Mouse (Mus musculus): Measurements from ENCODE around the gene Plpp1. TPM values are rescaled to one million over a fixed set of nuclear protein-coding genes. Genes with fewer than 3 reads are reported as not detected.

Gene Plpp1
- total RNA-seq (2021): 10 to 100 TPM; 57.8 to 63.2 TPM
- long read RNA-seq, experiment 1, transcript Plpp1-201 (6 exons, 1,598 nt): major isoform, 43 of 92 reads
- long read RNA-seq, experiment 1, transcript Plpp1-202 (6 exons, 1,272 nt): minor isoform, 39 of 92 reads
- long read RNA-seq, experiment 1, partial matches to known transcripts: 0 of 92 reads
- long read RNA-seq, experiment 1, other reads (novel, unspliced or antisense): 10 of 92 reads
- long read RNA-seq, experiment 2, transcript Plpp1-202 (6 exons, 1,272 nt): minor isoform, 41 of 96 reads
- long read RNA-seq, experiment 2, transcript Plpp1-201 (6 exons, 1,598 nt): major isoform, 50 of 96 reads
- long read RNA-seq, experiment 2, partial matches to known transcripts: 0 of 96 reads
- long read RNA-seq, experiment 2, other reads (novel, unspliced or antisense): 5 of 96 reads

DNA sequence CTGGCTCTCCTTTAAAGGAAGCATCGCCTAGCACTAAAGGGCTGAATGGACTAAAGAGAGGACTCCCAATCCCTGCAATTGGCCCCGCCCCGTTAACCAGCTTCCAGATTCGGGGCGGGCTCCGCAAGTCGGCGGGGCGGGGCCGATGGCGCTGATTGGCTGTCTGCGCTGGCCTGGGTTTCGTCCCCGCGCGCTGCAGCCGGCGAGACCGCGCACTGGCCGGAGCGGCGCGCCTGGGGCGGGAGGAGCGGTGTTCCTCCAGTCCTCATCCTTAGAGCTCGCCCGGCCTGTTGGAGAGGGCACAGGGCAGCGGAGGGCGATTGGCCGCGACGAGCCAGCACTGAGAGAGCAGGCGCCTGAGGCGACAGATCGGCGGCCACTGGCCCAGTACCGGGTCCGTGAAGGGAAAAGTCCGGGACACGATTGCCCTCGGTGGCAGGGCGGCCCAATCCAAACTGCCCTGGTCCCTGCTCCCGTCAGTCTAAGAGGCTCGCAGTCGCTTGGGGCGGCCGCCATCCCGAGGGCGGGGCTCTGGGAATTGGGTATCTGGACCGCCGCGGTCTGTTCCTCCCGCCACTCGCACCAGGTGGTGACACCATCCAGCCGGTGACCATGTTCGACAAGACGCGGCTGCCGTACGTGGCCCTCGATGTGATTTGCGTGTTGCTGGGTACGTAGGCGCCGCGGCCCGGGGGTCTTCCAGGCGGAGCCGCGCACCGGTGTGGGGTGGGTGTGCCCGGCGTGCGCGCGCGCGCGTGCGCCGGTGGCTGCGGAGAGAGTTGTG lies at the start of gene Plpp1:
Gene Plpp1, plus strand, starts transcription at position 196 of the 784 bp plus-strand sequence.
- peak; percentile 99 for DNase-seq
- intact Hi-C loops (cut with DNase I; ENCODE audit: low total_unique reads): no loop called here

DNA sequence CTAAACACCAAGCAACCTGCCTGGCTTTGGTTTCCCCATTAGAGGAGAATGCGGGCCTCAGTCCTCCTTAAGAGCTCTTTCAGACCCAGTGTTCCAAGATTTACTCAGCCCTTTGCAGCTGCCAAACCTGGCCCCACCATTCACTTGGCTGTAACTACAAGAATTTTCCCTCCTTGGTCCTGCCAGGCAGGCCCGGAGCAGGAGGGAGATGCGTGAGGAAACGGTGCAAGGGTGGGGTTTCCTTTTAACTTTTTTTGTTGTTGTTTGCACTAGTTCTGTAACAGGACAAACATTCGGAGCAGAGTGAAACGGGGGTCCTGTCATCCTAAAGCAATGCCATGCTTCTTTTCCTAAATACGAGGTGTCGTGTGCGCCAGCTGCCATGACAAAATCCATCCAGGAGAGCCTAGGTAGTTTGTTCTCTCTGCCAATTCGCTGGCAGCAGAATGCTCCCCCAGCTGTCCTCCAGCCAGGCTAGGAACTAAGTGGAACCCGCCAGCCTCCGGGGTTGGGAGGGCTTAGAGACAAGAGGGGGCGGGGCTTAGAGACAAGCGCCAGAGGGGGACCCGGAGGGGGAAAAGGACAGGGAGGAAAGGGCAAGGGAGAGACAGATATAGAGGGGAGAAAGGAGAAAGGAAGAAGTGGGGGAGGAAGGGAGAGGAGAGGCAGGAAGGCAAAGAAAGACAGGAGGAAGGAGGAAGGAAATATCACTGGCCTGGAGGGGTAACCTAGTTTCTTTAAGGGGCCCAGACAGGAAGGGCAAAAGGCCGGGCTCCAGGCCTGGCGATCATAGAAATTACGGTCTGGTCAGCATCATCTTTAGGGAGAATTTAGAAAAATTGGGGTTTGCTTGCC lies 48.9 kb upstream of the Plpp1 start:
- peak; percentile 83 for DNase-seq
- intact Hi-C loops (cut with DNase I; ENCODE audit: low total_unique reads): no loop called here

DNA sequence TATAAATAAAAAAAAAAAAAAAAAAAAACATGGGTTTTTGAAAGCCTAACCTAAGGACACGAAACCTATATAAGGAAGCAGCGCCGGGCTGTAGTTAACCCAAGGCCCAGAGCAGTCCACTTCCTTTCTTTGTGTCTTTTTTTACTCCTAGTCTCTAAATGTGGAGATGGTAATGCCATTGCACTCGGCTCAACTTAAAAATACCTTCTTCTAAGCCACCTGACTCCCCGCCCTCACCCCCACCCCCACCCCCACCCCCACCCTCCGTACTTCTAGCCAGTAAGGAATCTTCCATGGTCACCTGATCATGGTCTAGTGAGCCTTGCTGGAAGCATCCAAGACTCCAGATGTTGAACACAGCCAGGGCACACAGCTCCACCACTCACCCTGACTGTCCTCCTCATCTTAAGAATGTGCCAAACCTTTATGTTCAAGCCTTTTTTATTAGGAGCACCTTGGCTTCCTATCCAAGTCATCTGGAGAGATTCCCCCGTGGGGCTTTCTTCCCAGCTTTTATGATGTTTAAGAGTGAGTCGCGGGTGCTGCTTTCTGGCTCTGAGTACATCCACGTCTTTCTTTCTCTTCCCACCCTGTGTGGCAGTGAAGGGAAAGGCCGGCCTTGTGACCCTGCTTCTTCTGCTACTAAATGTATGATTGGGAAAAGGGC lies 48.1 kb upstream of the Plpp1 start:
- no peak for DNase-seq
- intact Hi-C loops (cut with DNase I; ENCODE audit: low total_unique reads): no loop called here

DNA sequence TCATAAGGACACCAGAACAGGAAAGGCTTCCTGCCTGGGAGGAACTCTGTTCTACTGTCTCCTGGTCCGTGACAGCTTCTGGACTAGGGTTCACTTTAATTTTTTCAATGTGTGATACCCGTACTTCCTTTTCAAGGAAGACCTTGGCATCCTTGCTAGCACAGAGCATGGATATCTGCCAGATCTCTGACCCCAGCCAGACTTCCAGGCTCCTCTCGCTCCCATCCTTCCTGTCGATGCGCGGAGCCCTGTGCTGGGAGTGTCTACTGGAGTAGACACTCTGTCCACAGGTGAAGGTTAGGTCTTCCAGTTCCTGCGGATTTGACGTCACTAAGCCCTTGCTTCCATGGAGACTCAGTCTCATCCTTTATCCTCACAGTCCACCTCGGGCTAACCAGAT lies 47.1 kb upstream of the Plpp1 start:
- no peak for DNase-seq
- intact Hi-C loops (cut with DNase I; ENCODE audit: low total_unique reads): no loop called here

DNA sequence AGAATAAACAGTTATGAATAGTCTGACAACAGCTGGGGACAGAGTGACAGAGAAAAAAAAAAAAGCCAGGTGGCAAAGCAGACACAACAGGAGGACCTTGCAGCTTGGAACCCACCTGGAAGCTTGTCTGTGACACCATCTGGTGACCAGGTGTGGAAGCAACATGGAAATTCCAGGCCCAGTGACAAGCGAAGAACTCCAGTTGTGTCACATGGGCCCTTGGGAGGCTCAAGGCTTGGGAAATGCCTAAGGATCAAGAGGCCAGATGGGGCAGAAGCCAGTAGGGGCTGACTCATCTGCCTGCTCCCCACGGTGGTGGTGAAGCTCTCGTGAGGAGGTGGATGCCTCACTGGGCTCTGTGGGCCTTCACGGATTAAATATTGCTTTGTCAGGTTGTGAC lies 45.7 kb upstream of the Plpp1 start:
- intact Hi-C loops (cut with DNase I; ENCODE audit: low total_unique reads): no loop called here
- DNase-seq: peak; percentile 41

DNA sequence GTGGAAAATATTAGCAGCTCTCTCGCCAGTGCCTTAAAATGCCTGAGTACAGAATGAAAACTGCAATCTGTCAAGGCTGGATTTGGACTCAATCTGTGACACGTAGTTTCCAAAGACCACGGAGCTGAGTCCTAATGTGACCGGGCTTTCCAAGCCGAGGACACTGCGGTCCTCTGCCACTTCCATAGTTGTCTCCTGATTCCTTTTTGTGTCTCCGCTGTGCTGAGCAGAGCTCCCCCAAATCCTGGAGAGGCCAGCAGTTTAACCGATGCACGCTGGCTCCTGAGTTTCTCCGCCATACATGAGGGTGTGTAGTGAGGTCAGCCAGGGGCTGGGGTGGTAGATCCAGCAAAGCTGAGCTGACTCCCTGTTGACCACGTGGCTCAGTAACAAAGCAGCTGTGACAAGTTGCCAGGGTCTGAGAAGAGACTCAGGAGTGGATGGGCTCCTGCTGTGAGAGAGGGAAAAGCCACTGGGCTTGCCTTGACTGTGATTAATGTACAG lies 45.0 kb upstream of the Plpp1 start:
- DNase-seq: peak; percentile 62
- intact Hi-C loops (cut with DNase I; ENCODE audit: low total_unique reads): no loop called here

DNA sequence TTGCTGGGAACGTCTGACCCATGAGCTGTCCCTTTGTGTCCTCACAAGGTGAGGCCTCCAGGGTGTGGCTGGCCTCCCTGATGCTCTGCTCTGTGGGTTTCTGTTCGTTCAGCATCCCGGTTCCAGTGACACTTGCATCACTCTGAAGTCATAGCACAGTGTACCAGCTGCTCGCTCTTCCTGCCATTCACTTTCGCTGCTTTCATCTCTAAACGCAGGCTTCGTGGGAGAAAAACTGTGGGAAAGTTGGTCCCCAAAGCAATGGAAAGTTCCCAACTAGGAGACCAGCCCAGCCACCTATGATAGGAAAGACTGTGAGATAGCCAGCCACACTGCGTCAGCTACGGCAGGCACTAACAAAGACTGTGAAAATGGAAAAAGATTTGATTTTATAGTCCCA lies 43.2 kb upstream of the Plpp1 start:
- no peak for DNase-seq
- intact Hi-C loops (cut with DNase I; ENCODE audit: low total_unique reads): no loop called here

DNA sequence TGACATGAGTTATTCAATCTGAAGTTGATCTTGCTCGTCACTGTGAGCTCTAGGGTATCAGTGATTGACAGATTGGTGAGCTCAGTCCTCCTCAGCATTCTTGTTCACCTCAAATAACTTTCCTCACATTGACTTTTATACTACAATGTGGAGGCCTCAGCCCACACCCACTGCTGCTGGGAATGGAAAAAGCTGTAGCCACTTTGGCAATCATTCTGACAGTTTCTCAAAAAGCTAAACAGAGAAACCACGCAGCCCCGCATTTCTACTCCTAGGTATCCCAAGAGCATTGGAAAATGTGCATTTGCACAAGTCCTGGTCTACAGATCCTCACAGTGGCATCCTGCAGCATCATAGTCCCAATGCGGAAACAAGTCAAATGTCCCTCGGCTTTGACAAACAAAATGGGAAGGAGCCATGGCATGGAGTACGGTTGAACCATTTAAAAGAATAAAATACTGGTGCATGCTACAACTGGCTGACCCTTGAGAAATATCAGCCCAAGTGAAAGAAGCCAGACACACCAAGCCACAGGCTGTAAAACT lies 42.0 kb upstream of the Plpp1 start:
- no peak for DNase-seq
- intact Hi-C loops (cut with DNase I; ENCODE audit: low total_unique reads): no loop called here

DNA sequence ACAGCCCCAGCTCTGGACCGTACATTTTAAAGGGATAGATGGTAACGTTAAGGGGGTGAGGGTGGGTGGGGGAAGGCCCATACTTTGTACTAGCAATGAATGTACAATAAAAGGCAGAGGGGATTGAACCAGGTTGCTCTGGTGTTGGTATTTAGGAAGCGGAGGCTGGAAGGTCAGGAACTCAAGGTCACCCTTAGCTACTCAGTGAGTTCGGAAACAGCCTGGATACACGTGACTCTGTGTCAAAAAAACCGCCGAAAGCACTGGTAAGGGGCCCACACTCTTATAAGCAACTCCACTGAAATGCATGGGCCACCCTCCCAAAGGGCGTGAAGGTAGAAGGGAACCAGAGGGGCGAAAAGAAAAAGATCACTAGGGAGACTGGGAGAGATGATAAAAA lies 41.2 kb upstream of the Plpp1 start:
- intact Hi-C loops (cut with DNase I; ENCODE audit: low total_unique reads): no loop called here

DNA sequence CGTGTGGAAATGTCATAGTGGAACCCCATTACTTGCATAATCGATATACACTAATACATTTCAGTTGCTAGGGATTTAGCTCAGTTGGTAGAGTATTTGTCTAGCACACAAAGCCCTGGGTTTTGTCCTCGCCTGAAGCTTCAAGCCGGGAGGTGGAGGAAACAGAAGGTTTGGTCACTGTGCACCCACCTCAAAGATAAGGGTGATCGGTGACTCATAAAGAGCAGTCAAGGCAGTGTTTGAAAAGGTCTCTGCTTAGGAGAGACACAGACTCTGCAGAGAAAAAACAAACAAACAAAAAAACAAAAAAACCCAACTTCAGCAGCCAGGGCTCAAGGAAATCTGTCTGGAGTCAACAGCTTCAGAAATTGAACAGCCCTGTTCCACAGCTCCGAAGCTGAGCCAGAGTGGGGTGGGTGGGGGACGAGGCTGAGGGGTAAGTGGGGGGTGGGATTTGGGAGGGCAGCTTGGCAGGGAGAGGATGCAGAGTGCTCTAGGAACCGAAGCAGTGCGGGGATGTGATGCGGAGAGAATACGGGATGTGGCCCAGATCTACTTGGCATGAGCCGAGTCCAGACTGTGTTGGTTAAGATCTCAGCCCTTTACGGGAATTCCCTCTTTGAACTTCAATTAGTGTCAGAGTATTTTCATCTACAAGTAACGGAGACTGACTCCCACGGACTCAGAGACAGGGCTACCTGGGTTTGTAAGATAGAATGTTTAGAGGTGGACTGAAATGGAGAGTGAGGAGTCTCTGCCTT lies 40.6 kb upstream of the Plpp1 start:
- intact Hi-C loops (cut with DNase I; ENCODE audit: low total_unique reads): no loop called here
- DNase-seq: no peak

More for the DNA sequence above, 41.2 kb upstream of the Plpp1 start:
- DNase-seq: no peak

DNA sequence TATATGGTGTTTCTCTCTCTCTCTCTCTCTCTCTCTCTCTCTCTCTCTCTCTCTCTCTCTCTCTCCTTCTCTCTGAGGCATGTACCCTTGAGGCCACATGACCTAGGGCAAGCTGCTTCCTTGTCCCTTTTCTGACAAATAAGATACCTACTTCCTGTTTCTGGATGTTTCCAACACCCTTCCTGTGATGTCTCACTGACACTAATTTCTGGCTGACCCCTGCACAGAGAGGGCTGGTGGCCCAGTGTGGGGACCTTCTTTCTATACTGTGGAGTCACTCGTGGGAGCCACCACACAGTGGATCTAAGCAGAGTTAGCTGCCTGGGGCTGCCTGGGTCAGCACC lies 40.1 kb upstream of the Plpp1 start:
- intact Hi-C loops (cut with DNase I; ENCODE audit: low total_unique reads): no loop called here
- DNase-seq: no peak

DNA sequence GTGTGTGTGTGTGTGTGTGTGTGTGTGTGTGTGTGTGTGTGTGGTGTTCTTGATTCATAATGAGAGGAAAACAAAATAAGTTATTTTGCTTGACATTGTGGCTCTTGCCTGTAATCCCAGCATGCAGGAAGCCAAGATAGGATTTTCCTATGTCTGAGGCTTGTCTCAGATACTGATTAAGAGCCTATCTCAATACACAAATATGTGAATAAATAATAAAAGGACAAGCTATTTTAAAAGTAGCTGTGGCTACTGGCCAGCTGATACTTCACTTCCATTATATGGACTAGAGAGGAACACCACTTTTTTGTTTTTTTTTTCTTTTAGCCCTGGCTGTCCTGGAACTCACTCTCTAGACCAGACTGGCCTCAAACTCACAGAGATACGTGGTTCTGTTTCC lies 38.8 kb upstream of the Plpp1 start:
- no peak for DNase-seq
- intact Hi-C loops (cut with DNase I; ENCODE audit: low total_unique reads): no loop called here

DNA sequence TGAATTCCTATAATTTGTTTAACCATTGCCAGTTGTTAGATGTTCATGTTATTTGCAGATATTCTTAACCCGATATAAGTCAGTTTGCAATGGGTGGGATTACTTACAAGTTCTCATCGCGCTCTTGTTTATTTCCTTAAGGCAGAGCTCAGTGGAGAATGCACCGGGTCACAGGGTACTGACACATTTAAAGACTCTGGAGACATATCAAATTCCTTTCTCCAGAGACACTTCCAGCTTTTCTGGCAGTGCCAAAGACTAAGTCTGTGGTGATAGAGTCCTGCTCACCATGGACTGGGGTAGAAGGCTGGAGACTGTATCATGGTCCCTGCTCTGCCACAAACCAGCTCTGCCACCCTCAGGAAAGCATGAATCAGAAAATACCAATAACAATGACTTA lies 38.0 kb upstream of the Plpp1 start:
- no peak for DNase-seq
- intact Hi-C loops (cut with DNase I; ENCODE audit: low total_unique reads): no loop called here

DNA sequence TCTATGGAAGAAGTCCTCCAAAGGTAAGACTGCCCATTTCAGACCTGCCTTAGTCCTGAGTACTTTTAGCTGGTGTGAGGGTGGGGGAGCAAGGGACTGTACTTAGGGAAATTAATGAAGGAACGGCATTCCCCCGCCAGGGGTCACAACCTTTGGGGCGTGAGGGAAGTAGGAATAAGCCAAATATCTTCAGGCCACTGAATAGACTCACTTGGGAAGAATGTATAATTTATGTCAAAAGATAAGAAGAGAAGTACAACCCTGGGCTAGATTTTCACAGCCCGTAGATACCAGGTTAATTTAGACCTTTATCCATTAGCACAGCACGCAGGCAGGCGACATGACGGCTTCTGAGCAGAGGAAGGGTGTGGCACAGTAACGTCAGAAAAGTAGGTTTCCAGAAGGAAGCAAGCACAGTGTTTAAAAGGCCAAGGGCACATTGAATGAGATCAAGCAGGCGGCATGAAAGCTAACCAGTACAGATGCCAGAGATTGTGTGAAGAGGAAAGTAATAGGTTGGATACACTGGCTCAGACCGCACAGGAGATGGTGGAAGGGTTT lies 37.0 kb upstream of the Plpp1 start:
- DNase-seq: no peak
- intact Hi-C loops (cut with DNase I; ENCODE audit: low total_unique reads): no loop called here

DNA sequence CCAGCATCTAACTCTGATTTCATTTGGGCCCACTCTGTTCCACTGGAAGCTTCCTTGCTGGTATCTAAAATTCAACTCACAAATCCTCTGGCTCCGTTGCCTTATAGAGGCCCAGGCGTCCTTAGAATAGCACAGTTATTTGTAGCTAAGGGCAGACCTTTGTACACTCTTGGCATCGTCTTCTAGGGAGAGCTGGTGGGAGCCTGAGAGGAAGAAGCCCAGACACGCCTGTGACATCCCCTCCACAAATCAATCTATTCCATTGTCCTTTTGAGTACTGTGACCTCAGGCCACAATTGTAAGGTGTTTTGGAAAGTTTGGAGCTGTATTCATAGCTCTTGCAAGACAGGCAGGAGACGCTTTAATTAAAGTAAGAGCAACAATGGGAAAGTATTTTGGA lies 36.0 kb upstream of the Plpp1 start:
- no peak for DNase-seq
- intact Hi-C loops (cut with DNase I; ENCODE audit: low total_unique reads): no loop called here

DNA sequence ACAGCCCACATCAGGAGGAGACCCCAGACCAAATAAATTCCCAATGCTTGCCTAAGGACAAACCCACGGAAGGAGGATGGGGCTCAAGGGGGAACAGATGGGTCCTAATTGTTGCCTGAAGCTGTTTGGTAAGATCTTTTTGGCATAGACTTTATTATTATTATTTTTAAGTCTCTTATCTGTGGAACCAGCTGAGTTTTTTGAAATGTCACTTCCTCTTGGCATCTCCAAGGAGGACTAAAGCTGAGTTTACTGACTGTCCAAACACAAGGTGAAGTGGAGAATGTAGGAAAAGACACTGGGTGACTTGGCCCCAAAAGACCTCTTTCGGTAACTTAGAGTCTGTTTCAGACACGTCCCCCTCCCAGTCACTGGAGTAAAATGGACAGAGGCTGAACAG lies 34.9 kb upstream of the Plpp1 start:
- intact Hi-C loops (cut with DNase I; ENCODE audit: low total_unique reads): no loop called here

DNA sequence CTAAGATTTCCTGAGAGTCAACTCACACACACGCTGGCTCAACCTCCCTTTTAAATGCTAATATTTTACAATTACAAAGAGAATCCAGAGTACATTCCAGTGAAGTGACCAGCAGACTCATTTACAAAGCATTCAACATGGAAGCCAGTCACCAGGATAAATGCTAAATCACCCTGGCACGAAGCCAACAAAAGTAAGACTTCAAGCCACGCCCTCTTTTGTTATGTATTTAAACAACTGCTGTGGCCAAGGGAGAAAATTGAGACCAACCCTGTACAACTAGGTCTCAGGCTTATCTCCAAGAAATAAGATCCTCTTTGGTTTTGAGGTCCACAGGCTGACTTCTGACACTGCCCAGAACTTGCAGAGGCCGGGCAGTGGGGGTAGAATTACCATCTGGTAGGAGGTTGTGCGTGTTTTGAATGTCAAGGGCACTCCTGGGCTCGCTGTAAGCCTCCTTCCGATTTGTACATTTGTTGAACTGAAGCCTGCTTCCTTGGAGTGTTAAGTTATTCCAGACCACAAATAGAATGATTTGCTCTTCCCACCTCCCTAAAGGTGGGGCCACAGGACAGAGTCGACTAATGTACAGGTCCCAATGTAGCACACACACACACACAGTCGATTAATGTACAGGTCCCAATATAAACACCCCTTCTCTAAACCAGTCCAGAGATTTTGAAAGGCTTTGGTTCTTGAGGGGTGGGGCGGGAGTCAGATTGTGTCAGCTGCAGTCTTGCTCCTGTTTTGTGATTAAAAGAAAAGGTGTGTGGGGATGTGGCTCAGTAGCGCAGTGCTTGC lies 29.9 kb upstream of the Plpp1 start:
- peak; percentile 49 for DNase-seq

More for the DNA sequence above, 34.9 kb upstream of the Plpp1 start:
- no peak for DNase-seq

More for the DNA sequence above, 29.9 kb upstream of the Plpp1 start:
- intact Hi-C loops (cut with DNase I; ENCODE audit: low total_unique reads): no loop called here

Measured in gastrocnemius, postnatal 14 days (tissue).